Mouse (Mus musculus) adrenal gland, postnatal 0 days (tissue): ENCODE measurements around the gene Cbx4. TPM values are rescaled to one million over a fixed set of nuclear protein-coding genes. Genes with fewer than 3 reads are reported as not detected.

Source experiments
- polyA plus RNA-seq: library from polyadenylated mRNA; unstranded; fragments of >200 nt; fragmentation: Nextera tagmentation; extraction: Ambion mirVana; gene quantifications from 2 replicates; pipeline ENCODE4 v1.2.1, GENCODE M21; 2015

Cbx4 gene
- 17.7 and 34.4 TPM in 2 replicates for polyA plus RNA-seq

GRCm38 (mm10) chr11:119086144-119086971 lies at the start of gene Cbx4:
TSS of gene Cbx4 (minus strand) at chr11:119086221.

GRCm38 (mm10) chr11:119040600-119041324 lies 45.3 kb downstream of the Cbx4 start, which contains the start of gene Cbx8:
TSS of gene Cbx8 (minus strand) at chr11:119040969.

Other genes with a start within 250 kb of the Cbx4 start
- 1.6 and 2.6 TPM in 2 replicates for gene Rbfox3, start 174.6 kb downstream of the Cbx4 start, polyA plus RNA-seq
- gene Enpp7, start 98.0 kb downstream of the Cbx4 start, polyA plus RNA-seq, result not detected in 2 replicates
- gene Cbx2, start 63.3 kb downstream of the Cbx4 start, polyA plus RNA-seq, result 6.5 and 6.6 TPM in 2 replicates
- gene Cbx8, start 45.3 kb downstream of the Cbx4 start, polyA plus RNA-seq, result 10.1 and 12.7 TPM in 2 replicates
- gene Tbc1d16, start 142.3 kb upstream of the Cbx4 start, polyA plus RNA-seq, result 5.0 and 8.2 TPM in 2 replicates
- 4.2 and 7.8 TPM in 2 replicates for gene Ccdc40, start 142.4 kb upstream of the Cbx4 start, polyA plus RNA-seq
- 62.2 and 83.3 TPM in 2 replicates for gene Gaa, start 181.7 kb upstream of the Cbx4 start, polyA plus RNA-seq
- gene Eif4a3, start 213.9 kb upstream of the Cbx4 start, polyA plus RNA-seq, result 143 and 203 TPM in 2 replicates
- 0.25 and 0.46 TPM in 2 replicates for gene Card14, start 221.5 kb upstream of the Cbx4 start, polyA plus RNA-seq